Mouse (Mus musculus) lung, postnatal 4 days (tissue): ENCODE data around the gene Ambra1.

Source experiments
- DNase-seq, 2 experiments: peaks; one replicate each; pipeline ENCODE4 v3.0.0; 2021

The Ambra1 gene

DNA sequence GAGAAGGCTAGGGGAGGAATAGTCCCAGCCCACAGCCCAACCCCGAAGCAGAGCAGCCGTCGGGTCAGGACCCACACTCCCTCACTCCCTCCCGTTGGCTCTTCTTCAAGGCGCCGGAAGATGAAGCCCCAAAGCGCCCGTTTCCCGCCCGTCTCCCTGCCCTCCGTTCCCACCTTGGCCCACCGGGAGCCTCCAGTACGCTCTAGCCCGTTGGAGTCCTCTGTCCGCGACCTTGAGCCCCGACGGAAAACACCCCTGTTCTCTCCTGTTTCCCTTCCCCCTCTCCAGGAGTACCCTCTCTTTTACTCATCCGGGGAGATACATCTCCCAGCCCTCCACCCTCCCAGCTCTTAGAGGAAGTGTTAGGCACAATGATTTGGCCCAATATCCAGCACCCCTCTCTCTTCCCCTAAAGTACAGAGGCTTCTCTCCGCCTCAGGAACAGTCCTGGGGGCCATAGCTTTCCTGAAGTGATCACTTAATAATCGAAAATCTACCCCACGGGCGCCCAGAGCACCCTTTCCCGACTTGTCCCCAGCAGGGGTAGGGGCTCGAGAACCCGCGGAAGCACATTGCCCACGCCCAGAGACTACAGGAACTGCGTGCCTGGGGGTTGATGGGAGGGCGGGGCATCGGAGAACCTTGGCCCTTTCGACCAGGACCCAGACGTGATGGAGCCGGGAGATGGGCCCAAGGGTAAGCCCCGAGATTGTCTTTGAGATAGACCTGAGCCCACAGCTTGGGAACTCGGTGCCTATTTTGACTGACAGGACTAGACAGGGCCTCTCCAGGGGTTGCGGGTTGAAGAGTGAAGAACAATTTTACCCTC is 192.9 kb downstream of the Ambra1 start:
- peak in 1 of 2 experiments; percentile 23 for DNase-seq

DNA sequence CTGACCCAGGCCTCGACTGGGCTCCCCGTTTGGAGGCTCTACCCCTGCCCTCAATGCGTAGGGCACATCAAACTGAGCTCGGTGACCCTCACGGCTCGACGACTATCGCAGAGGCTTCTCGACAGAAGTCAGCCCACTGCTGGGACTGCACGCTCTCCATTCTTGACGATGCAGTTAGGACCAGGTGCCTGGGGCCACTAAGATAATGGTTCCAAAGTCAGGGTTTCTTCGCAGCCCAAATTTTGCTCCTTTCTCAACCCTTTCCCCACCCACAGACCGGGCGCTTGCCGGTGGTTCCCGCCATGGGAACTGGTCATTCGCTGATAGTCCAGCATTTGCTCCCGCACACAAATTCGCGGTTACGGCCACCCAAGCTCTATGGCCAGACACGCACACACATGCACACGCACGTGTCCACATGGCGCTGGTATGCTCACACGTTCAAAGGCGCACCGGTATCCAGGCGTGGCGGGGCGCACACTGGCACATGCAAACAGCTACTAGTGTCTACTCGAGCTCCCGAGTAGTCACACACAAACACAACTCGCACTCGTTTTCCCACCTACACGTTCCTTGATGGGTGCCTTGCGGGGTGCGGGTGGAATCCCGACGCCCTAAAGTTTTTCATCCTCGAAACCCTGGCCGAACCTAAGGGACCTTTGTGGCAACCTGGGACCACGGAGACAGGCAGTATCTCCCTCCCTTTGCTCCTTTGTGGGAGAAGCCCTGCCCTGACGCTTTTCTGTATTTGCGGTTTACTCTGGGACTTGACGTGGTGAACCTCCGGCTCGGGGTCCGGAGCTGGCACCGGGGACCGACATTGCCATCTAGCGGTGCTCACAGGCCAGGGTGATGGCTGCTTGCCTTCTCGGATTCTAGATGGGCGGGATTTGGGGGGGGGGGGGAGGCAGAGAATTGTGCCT is 193.7 kb downstream of the Ambra1 start:
- peak; percentile 79 to 82 for DNase-seq

DNA sequence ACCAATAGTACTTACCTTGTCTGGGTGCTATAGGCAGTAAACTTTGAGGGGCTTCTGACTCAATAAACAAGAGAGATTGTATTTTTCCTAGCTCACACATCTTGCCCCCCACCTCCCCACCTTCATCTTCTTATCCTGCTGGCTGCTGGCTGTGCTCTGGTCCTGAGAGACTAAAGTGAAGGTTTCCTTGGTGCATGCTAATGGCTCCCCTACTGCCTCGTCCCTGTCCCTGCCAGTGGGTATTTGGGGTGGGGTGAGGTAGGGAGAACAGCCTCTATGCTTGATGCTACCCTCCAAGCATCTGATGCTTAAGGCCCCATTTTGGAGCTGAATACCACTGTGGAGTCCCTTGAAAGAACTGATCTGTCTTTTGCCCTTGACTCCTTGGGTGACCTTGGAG is 194.8 kb downstream of the Ambra1 start:
- DNase-seq = no peak

- no peak for DNase-seq
These were observed 195.5 kb downstream of the Ambra1 start for GRCm38 (mm10) chr2:91925442-91925841.

DNA sequence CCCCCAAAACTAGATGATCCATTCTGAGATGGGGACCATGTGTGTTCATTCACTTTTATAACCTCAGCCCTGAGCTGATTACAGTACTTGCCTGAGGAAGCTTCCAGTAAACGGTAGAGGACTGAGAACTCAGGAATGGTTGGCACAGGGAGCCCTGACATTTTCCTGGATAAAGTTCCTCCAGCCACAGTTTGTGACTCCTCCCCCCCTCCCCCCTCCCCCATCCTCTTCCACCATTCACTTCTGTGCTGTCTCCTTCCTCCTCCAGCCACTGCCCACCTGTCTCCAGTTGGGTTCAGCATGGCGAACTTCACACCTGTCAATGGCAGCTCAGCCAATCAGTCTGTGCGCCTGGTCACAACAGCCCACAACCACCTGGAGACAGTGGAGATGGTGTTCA is 197.0 kb downstream of the Ambra1 start, which contains the start of gene Chrm4:
TSS of gene Chrm4 (plus strand) at position 301 of the 400 bp plus-strand sequence.
- DNase-seq = no peak

DNA sequence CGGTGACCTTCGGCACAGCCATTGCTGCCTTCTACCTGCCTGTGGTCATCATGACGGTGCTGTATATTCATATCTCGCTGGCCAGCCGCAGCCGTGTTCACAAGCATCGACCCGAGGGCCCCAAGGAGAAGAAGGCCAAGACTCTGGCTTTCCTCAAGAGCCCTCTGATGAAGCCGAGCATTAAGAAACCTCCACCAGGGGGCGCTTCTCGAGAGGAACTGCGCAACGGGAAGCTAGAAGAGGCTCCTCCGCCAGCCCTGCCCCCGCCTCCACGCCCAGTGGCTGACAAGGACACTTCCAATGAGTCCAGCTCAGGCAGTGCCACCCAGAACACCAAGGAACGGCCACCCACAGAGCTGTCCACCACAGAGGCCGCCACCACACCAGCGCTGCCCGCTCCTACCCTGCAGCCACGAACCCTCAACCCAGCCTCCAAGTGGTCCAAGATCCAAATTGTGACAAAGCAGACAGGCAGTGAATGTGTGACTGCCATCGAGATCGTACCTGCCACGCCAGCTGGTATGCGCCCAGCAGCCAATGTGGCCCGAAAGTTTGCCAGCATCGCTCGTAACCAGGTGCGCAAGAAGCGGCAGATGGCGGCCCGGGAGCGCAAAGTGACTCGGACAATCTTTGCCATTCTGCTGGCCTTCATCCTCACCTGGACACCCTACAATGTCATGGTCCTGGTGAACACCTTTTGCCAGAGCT is 198.0 kb downstream of the Ambra1 start:
- DNase-seq = peak; percentile 83 to 89

GRCm38 (mm10) chr2:91928534-91929350 is 198.8 kb downstream of the Ambra1 start:
- DNase-seq = peak in 1 of 2 experiments; percentile 22

- DNase-seq = no peak
These were observed 199.5 kb downstream of the Ambra1 start for GRCm38 (mm10) chr2:91929455-91929854.

- DNase-seq = peak; percentile 46 to 73
These were observed 200.0 kb downstream of the Ambra1 start for GRCm38 (mm10) chr2:91929936-91930335.

DNA sequence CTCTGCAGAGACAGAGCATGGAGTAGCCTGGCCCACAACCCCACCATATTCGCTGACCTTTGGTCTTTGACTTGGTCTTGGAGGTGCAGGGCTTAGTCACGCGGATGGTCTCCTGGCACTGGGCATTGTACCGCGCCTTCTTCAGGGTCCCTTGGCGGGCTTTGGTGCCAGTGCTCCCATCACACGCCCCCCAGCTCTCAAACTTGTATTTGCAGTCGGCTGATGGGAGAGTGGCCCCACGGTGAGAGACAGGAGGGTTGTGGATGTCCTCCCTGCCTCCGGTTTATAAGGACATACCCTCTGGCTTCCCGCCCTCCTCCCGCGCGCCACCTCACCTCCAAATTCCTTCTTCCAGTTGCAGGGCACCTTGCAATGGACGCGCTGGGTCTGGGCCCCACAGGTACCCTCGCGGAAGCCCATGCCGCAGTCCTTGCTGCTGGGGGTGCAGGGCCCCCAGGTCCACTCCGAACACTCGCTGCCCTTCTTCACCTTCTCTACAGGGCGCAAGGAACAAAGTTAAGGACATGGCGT is 200.9 kb downstream of the Ambra1 start:
- DNase-seq = peak in 1 of 2 experiments; percentile 30

DNA sequence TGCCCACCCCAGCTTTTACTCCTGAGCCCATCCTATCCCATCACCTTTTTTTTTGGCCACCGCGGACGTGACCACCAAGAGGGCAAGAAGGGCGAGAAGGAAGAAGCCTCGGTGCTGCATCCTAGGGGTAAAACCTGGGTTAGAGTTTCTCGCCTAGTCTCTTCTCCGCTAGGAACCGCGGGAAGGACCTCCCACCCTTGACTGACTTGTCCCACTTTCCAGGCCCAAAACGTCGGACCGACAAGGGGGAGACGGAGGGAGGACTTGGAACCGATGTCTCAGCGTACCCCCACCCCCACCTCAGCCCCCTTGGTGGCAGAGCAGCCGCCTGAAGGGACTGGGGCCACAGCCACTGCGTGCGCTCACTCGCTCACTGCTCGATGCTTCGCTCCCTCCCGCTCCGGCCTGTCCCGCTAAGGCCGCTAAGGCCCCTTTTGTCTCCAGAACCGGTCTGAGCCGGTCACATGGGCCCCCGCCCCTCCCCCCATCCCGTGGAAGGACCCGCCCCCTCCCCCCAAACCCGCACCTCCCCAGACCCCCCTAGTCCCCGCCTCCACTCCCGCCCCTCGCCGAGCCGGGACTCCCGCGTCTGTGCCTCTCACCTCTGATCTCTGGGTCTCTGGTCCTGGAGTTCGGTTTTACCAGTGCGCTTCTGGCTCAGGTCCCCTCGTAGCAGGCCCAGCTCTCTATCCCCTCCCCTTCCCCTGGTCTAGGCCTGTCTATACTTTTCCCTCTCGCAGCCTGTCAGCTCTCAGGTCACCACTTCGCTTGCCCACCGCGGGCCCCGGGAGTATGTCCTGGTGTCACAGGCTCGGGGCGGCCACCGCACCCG is 201.6 kb downstream of the Ambra1 start:
- DNase-seq = peak; percentile 66 to 79

GRCm38 (mm10) chr2:91932160-91932711 is 202.3 kb downstream of the Ambra1 start, which contains the start of gene Mdk:
TSS of gene Mdk (minus strand) at chr2:91932297.
- DNase-seq = peak in 1 of 2 experiments; percentile 43

- peak in 1 of 2 experiments; percentile 20 for DNase-seq
These were observed 202.9 kb downstream of the Ambra1 start for GRCm38 (mm10) chr2:91932737-91933350.

DNA sequence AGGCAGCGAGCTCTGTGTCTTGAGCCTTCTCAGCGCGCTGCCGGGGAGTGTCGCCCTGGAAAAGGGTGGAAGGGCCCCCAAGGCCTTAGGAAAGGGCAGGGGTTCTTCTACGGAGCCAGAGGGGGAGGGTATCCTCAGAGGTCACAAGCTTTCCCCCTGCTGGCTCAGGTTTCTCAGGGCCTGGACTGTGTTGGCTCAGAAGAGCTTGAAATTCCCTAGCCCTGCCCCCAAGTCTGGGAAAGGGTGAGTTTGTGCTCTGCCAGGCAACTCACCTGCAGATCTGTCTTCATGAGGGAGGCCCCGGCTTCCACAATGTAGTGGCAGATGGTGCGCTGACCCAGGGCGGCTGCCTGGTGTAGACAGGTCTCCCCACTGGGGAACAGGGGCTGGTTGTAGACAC is 203.5 kb downstream of the Ambra1 start:
- peak in 1 of 2 experiments; percentile 21 for DNase-seq

DNA sequence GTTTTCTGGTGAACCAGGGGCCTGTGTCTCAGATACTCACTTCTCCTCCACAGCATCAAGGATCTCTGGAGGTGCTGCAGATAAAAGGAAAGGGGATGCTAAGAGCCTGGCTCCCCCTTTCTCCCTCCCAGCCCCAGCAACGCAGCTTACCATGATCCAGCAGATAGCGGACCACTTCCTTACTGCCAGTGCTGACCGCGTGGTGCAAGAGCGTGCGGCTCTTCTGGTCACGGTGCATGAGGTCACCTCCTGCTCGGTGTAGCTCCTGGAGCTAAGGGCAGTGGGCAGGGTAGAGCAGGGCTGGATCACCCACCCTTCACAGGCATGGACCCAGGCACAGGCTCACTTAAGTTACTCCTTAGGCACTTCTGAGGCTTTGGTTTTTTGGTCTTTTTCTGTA is 204.1 kb downstream of the Ambra1 start:
- DNase-seq = peak in 1 of 2 experiments; percentile 25

DNA sequence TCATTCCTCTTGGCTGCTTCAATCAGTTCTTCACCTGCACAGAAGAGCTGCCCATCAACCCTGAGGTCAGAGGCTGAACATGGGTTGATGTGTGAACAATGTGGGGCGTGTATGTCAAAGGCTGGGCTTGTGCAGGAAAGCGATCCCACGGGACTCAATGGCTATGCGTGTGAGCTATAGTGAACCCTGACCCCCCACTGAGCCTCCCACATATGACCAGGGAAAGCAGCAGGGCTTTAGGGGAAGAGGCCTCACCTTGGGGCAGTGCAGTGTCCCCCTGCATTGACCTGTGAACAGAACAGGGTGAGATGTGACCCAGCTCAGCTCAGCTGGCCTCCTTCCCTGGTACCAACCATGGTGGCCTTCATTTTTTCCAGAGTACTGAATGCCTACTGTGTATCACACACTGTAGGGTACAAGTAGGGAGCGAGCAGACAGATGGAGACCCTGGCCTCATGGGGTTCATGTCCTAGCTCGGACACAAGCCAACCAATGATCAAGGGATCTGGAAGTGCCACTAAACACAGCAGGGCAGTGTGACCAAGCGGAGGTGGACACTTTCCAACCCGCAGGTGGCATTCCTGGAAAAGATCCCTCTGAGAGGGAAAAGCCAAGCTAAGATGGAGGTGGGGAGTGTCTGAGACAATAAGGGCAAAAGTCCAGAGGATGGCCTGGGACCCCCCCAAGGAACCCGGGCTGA is 205.0 kb downstream of the Ambra1 start:
- DNase-seq = no peak

DNA sequence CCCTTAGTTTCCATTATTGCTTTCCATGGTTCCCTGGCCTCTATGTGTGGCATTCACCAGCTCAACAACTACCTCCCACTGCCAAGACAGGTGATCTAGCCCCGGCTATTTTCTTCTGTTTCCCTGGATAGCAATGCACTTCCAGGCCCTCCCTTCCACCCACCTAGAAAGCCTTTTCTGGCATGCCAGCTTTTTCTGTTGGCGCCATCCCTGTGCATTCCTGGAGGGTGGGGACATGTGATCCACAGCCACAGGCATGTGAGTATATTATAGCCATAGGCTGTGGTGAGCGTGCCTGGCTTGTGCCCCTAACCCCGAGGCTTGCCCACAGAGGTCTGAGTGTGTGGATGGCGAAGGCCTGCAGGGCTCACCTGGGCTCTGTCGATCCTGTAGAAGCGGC is 206.2 kb downstream of the Ambra1 start:
- no peak for DNase-seq

DNA sequence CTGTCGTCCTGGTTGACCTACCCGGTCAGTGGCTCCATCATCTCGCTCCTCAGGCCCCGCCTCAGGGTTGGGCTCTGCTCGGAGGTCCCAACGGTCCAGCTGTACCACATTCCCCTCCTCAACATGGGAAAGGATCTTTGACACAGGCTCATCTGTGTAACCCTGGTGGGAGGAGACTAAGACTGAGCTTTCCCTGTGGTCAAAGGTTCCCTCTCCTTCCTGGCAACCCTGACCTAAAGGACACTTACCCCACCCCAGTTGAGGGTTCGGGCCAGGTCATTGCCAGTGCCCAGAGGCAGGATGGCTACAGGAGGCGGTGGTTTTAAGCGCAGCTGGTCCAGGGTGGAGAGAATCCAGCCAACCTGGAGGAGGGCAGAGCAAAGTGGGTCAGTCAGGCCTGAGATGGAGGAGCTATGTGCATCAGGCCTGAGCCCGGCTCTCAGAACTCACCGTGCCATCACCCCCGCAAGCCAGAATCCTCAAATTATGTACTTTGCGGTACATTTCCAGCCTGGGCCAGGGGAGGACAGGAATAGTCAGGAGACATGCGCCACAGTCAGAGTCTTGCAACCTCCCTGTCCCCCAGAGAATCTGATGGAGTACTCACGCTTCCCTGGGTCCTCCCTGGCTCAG is 209.5 kb downstream of the Ambra1 start:
- DNase-seq = no peak

- no peak for DNase-seq
These were observed 212.4 kb downstream of the Ambra1 start for GRCm38 (mm10) chr2:91942356-91942755.
